Mouse (Mus musculus): ENCODE measurements around the gene Kcnj4. TPM values are rescaled to one million over a fixed set of nuclear protein-coding genes. Genes with fewer than 3 reads are reported as not detected.

Kcnj4 gene
- polyA plus RNA-seq (2014; fragmentation: Nextera tagmentation; extraction: Ambion mirVana): not detected in 2 replicates

- Histone ChIP-seq H3K4me3 (ENCODE audit: low read depth, low read length) (peak within 1 kb of the TSS; percentile 50), H3K27ac (ENCODE audit: low read depth, low read length) (no peak within 1 kb of the TSS), H3K4me1 (ENCODE audit: control insufficient read depth, insufficient read depth, low read length) (peaks cover 9% of the 10 kb centered on the region), H3K36me3 (ENCODE audit: control insufficient read depth, insufficient read depth, low read length) (no peaks in the 10 kb centered on the region), H3K9me3 (ENCODE audit: control insufficient read depth, low read length) (no peaks in the 10 kb centered on the region), H3K9ac (replicated peaks; ENCODE audit: low read depth, low read length) (peak within 1 kb of the TSS; percentile 41), H3K4me2 (ENCODE audit: low read depth, low read length) (peak within 1 kb of the TSS; percentile 99), H3K27me3 (ENCODE audit: control insufficient read depth, insufficient read depth, low read length) (peaks cover 42% of the 10 kb centered on the region)
- no peak; the same call in 1 of the 2 replicates for ATAC-seq (ENCODE audit: low read depth)
- WGBS: under 1% methylated on average over 60 of the region's 60 CpGs
These were observed at the start of gene Kcnj4 for GRCm38 (mm10) chr15:79504707-79505452. Kcnj4 (minus strand) TSS chr15:79505241.

DNA sequence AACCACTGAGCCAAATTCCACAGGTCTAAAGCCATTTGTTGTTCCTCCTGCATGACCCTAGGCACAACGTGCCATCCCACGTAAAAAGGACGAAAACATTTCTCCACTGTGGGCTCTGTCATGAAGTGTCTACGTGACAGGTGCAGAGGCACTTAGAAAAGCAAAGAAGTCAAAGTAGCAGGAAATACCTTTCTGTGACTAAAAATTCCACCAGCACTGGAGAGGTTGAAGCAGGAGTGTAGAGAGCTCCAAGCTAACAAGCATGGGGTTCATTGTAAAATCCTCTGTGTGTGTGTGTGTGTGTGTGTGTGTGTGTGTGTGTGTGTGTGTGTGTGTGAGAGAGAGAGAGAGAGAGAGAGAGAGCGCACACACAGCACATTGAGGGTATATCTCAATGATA lies 47.5 kb upstream of the Kcnj4 start:
- Histone ChIP-seq H3K4me2 (ENCODE audit: low read depth, low read length) (no peak overlapping the region), H3K4me3 (ENCODE audit: low read depth, low read length) (no peak overlapping the region), H3K36me3 (ENCODE audit: control insufficient read depth, insufficient read depth, low read length) (no peaks in the 10 kb centered on the region), H3K4me1 (ENCODE audit: control insufficient read depth, insufficient read depth, low read length) (no peaks in the 10 kb centered on the region), H3K27me3 (ENCODE audit: control insufficient read depth, insufficient read depth, low read length) (no peaks in the 10 kb centered on the region), H3K9me3 (ENCODE audit: control insufficient read depth, low read length) (no peaks in the 10 kb centered on the region), H3K9ac (replicated peaks; ENCODE audit: low read depth, low read length) (no peak overlapping the region), H3K27ac (ENCODE audit: low read depth, low read length) (no peak overlapping the region)
- no peak for ATAC-seq (ENCODE audit: low read depth)
- WGBS: 83% methylated on average over 5 of the region's 5 CpGs

- H3K4me3 ChIP-seq (ENCODE audit: low read depth, low read length): no peak overlapping the region
- H3K9me3 ChIP-seq (ENCODE audit: control insufficient read depth, low read length): no peaks in the 10 kb centered on the region
- no peak overlapping the region for H3K4me2 ChIP-seq (ENCODE audit: low read depth, low read length)
- peaks cover 2% of the 10 kb centered on the region; the same call in 1 of the 2 replicates for H3K36me3 ChIP-seq (ENCODE audit: control insufficient read depth, insufficient read depth, low read length)
- no peak overlapping the region for H3K27ac ChIP-seq (ENCODE audit: low read depth, low read length)
- no peak for ATAC-seq (ENCODE audit: low read depth)
- 97% methylated on average over 2 of the region's 2 CpGs for WGBS
- no peak overlapping the region for H3K9ac ChIP-seq (replicated peaks; ENCODE audit: low read depth, low read length)
- no peaks in the 10 kb centered on the region for H3K27me3 ChIP-seq (ENCODE audit: control insufficient read depth, insufficient read depth, low read length)
- H3K4me1 ChIP-seq (ENCODE audit: control insufficient read depth, insufficient read depth, low read length): peaks cover 18% of the 10 kb centered on the region
These were observed 43.2 kb upstream of the Kcnj4 start for GRCm38 (mm10) chr15:79548226-79548625.

DNA sequence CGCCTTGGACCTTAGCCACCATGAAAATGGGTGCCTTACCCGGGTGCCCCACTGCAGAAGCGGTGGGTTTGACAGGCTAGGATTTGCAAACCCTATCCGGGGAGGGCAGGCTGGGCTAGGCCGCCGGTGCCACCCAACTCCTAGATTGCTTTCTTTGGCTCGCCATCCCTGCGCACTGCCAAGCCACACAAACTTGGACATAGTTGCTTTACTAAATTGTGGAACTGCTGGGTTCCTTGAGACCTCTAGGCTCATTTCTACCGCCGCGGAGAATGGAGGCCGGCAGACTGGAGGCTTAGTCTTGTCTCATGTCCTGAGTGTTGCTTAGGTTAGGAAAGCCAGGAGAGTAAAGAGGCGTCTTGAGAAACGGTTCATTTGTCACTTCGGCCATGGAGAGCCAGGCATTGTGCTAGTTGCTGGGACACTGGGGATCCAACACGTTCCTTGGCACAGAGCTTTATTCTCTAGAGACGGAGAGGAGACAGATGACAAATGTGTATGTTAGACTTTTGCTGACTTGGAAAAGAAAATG lies 42.3 kb upstream of the Kcnj4 start:
- H3K36me3 ChIP-seq (ENCODE audit: control insufficient read depth, insufficient read depth, low read length): peaks cover 11% of the 10 kb centered on the region
- H3K9me3 ChIP-seq (ENCODE audit: control insufficient read depth, low read length): no peaks in the 10 kb centered on the region
- no peaks in the 10 kb centered on the region for H3K27me3 ChIP-seq (ENCODE audit: control insufficient read depth, insufficient read depth, low read length)
- H3K4me1 ChIP-seq (ENCODE audit: control insufficient read depth, insufficient read depth, low read length): peaks cover 18% of the 10 kb centered on the region
- ATAC-seq (ENCODE audit: low read depth): peak; percentile 19
- H3K4me2 ChIP-seq (ENCODE audit: low read depth, low read length): peak overlapping the region; percentile 53
- H3K9ac ChIP-seq (replicated peaks; ENCODE audit: low read depth, low read length): peak overlapping the region; percentile 64
- 77% methylated on average over 17 of the region's 17 CpGs for WGBS
- H3K27ac ChIP-seq (ENCODE audit: low read depth, low read length): peak overlapping the region; percentile 99
- H3K4me3 ChIP-seq (ENCODE audit: low read depth, low read length): peak overlapping the region; percentile 98

- Histone ChIP-seq H3K4me2 (ENCODE audit: low read depth, low read length) (peak within 1 kb of the TSS; percentile 84), H3K9ac (replicated peaks; ENCODE audit: low read depth, low read length) (peak within 1 kb of the TSS; percentile 99), H3K27me3 (ENCODE audit: control insufficient read depth, insufficient read depth, low read length) (no peaks in the 10 kb centered on the region), H3K4me3 (ENCODE audit: low read depth, low read length) (peak within 1 kb of the TSS; percentile 98), H3K4me1 (ENCODE audit: control insufficient read depth, insufficient read depth, low read length) (peaks cover 18% of the 10 kb centered on the region), H3K9me3 (ENCODE audit: control insufficient read depth, low read length) (no peaks in the 10 kb centered on the region), H3K36me3 (ENCODE audit: control insufficient read depth, insufficient read depth, low read length) (peaks cover 18% of the 10 kb centered on the region), H3K27ac (ENCODE audit: low read depth, low read length) (peak within 1 kb of the TSS; percentile 99)
- peak; percentile 97 for ATAC-seq (ENCODE audit: low read depth)
- 2% methylated on average over 84 of the region's 84 CpGs for WGBS
These were observed 41.6 kb upstream of the Kcnj4 start, which contains the start of gene Ddx17 for GRCm38 (mm10) chr15:79546410-79547288. Ddx17 (minus strand) TSS chr15:79546741.

DNA sequence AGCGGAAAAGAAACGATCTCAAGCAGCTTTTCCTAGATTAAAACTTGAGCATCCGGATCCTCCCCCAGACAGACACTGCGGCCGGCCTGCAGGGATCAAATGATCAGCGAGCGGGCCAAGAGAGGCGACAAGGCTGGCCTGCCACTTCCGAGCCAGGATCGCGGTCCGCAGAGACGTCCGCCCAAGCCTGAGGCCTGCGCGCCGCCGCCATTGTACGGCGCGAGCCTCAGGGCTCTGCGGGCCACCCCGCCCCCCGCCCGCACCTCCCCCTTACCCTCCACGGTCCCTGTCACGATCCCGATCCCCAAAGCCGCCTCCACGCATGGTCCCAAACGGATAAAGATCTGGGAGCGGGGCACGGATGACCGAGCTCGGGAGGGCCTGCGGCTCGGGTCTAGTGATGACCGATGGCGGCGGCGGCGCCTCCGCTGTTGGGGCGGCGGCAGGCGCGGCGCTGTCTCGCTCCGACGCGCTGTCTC lies 40.9 kb upstream of the Kcnj4 start:
- Histone ChIP-seq H3K36me3 (ENCODE audit: control insufficient read depth, insufficient read depth, low read length) (peaks cover 23% of the 10 kb centered on the region), H3K27ac (ENCODE audit: low read depth, low read length) (peak overlapping the region; percentile 99), H3K9ac (replicated peaks; ENCODE audit: low read depth, low read length) (peak overlapping the region; percentile 99), H3K4me1 (ENCODE audit: control insufficient read depth, insufficient read depth, low read length) (peaks cover 18% of the 10 kb centered on the region), H3K4me2 (ENCODE audit: low read depth, low read length) (peak overlapping the region; percentile 84), H3K27me3 (ENCODE audit: control insufficient read depth, insufficient read depth, low read length) (no peaks in the 10 kb centered on the region), H3K4me3 (ENCODE audit: low read depth, low read length) (peak overlapping the region; percentile 98), H3K9me3 (ENCODE audit: control insufficient read depth, low read length) (no peaks in the 10 kb centered on the region)
- ATAC-seq (ENCODE audit: low read depth): peak; percentile 82
- whole genome bisulfite sequencing: under 1% methylated on average over 37 of the region's 52 CpGs

DNA sequence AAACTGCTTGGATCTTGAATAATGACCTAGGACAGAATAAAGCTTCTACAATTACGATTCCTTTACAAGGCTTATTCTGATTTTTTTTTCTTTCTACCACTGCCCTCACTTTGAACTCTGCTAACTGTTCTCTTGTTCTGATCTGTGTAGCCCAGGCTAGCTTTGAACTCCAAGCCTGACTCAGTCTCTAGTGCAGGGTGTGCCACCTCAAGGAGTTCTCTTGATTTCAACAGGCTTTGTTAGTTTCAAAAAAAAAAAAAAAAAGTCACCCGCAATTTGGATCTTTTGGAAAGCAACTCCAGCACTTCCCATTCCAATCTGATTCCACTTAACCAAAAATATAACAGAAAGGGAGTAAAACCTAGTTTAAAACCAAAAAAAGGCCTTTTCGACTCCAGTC lies 40.5 kb upstream of the Kcnj4 start:
- Histone ChIP-seq H3K27me3 (ENCODE audit: control insufficient read depth, insufficient read depth, low read length) (no peaks in the 10 kb centered on the region), H3K4me1 (ENCODE audit: control insufficient read depth, insufficient read depth, low read length) (peaks cover 18% of the 10 kb centered on the region), H3K9me3 (ENCODE audit: control insufficient read depth, low read length) (no peaks in the 10 kb centered on the region), H3K4me3 (ENCODE audit: low read depth, low read length) (peak overlapping the region; percentile 98), H3K9ac (replicated peaks; ENCODE audit: low read depth, low read length) (peak overlapping the region; percentile 99), H3K27ac (ENCODE audit: low read depth, low read length) (peak overlapping the region; percentile 99), H3K4me2 (ENCODE audit: low read depth, low read length) (peak overlapping the region; percentile 84), H3K36me3 (ENCODE audit: control insufficient read depth, insufficient read depth, low read length) (peaks cover 27% of the 10 kb centered on the region)
- ATAC-seq (ENCODE audit: low read depth): no peak
- 6% methylated on average over 3 of the region's 3 CpGs for WGBS

DNA sequence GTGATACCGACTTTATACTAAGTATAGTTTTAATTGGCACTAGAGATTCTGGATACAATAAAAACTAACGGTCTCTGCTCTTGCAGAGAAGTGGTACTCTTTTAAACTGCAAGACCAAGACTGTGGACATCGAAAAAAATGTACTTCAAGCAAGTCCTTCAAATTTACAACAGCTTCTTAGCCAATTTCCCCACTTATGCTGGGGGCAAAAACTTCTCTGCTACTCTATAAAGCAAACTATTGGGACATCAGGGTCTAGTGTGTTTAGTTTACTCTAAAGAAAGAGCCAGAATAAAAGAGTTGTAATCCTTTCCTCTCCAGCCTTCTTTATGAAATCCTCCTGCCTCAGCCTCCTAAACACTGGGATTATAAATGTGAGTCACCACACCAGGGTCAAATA lies 38.9 kb upstream of the Kcnj4 start:
- peak overlapping the region; percentile 84 for H3K4me2 ChIP-seq (ENCODE audit: low read depth, low read length)
- peaks cover 40% of the 10 kb centered on the region for H3K36me3 ChIP-seq (ENCODE audit: control insufficient read depth, insufficient read depth, low read length)
- no peak overlapping the region for H3K27ac ChIP-seq (ENCODE audit: low read depth, low read length)
- 94% methylated on average over 3 of the region's 3 CpGs for WGBS
- no peaks in the 10 kb centered on the region for H3K9me3 ChIP-seq (ENCODE audit: control insufficient read depth, low read length)
- no peak for ATAC-seq (ENCODE audit: low read depth)
- H3K9ac ChIP-seq (replicated peaks; ENCODE audit: low read depth, low read length): no peak overlapping the region
- peaks cover 18% of the 10 kb centered on the region for H3K4me1 ChIP-seq (ENCODE audit: control insufficient read depth, insufficient read depth, low read length)
- no peaks in the 10 kb centered on the region for H3K27me3 ChIP-seq (ENCODE audit: control insufficient read depth, insufficient read depth, low read length)
- H3K4me3 ChIP-seq (ENCODE audit: low read depth, low read length): peak overlapping the region; percentile 98; the same call in 1 of the 2 replicates

Measured in neural tube, embryonic 14.5 days (tissue).